Mouse (Mus musculus) left cerebral cortex, postnatal 25 days (tissue): Measurements from ENCODE around the gene Pde4dip. TPM values are rescaled to one million over a fixed set of nuclear protein-coding genes. Genes with fewer than 3 reads are reported as not detected.

ENCODE experiments used
- DNase-seq, 2 experiments: peaks; one replicate each; pipeline ENCODE4 v3.0.0; 2022; ENCODE audit warnings: low spot score in 2 of 2, mixed read lengths in 1 of 2
- intact Hi-C: fragments of 180-260 bp; cut with DNase I; formaldehyde crosslinking; loops from one replicate; pipeline ENCODE4 v1.15.1; 2025
- total RNA-seq, 2 experiments: library from RNA; stranded (reverse); gene quantifications; 2 replicates each; pipeline ENCODE4 v1.2.3; 2021

The Pde4dip gene
- total RNA-seq, 2 experiments from 2014 or later: 246 to 251 TPM

GRCm38 (mm10) chr3:97818383-97818982 is 70.0 kb downstream of the Pde4dip start:
- intact Hi-C loops: no loop called here
- no peak for DNase-seq

DNA sequence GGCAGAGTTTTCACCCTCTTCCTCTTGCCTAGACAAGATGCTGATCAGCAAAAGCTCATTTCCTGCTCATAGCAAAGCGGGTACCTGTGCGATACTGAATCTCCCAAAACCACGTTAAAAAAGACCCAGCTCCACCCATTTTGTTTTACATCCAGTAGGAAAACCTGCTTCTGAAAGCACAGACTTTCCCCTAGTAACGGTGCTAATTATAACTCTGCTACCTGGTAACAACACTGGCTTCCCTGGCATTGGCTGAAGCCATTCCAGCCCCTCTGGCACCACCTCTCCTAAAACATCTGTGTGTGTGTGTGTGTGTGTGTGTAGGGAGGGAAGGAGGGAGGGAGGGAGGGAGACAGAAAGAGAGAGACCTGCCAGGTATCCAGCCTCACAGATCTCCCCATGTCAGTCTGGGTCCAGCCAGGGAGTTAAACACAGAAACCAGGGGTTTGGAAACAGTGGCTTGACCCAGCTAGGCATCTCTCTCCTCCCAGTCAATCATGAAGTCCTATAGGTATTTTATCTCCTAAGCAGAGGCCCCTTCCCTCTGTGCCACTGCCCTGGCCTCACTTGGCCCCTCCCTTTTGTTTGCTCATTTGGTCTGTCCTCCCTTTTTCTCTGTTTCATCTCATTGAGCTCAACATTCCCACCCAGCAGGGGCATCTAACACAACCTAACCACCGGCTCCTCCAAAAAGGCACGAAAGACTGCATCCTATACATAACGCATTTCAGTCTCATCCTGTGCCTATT is 76.7 kb downstream of the Pde4dip start:
- DNase-seq: peak; percentile 46 to 77
- intact Hi-C loops: no loop called here

GRCm38 (mm10) chr3:97811158-97811557 is 77.3 kb downstream of the Pde4dip start:
- no peak for DNase-seq
- intact Hi-C loops: no loop called here

- DNase-seq: no peak
- intact Hi-C loops: no loop called here
Measured at GRCm38 (mm10) chr3:97810334-97810733, 78.2 kb downstream of the Pde4dip start.

DNA sequence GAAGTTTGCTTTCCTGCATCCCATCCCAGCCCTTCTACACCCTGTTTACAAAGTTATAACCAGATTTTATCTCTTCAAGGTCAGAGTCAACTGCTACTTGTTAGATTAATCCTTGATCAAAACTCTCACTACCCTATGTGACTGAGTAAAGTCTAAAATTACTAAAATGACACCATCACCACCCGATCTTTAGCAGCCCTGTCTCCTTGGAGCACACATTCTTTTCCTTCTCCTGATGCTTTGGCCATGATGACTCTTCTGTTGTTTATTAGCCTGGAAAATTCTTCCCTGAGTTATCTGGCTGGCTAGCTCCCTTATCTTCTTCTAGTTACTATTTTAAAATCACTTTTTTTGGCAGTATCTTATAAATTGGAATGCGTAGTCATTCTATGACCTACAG is 82.9 kb downstream of the Pde4dip start:
- intact Hi-C loops: no loop called here
- no peak for DNase-seq

- intact Hi-C loops: no loop called here
- no peak for DNase-seq
Measured at GRCm38 (mm10) chr3:97803675-97804074, 84.8 kb downstream of the Pde4dip start.

- intact Hi-C loops: no loop called here
Measured at GRCm38 (mm10) chr3:97802927-97803326, 85.6 kb downstream of the Pde4dip start.

GRCm38 (mm10) chr3:97802297-97802696 is 86.2 kb downstream of the Pde4dip start:
- intact Hi-C loops: no loop called here
- DNase-seq: no peak

More at GRCm38 (mm10) chr3:97802927-97803326, 85.6 kb downstream of the Pde4dip start:
- no peak for DNase-seq

- intact Hi-C loops: no loop called here
- no peak for DNase-seq
Measured at GRCm38 (mm10) chr3:97801178-97801699, 87.3 kb downstream of the Pde4dip start.

GRCm38 (mm10) chr3:97800657-97801056 is 87.8 kb downstream of the Pde4dip start:
- peak in 1 of 2 experiments; percentile 28 for DNase-seq
- intact Hi-C loops: no loop called here

- intact Hi-C loops: no loop called here
- no peak for DNase-seq
Measured at GRCm38 (mm10) chr3:97800004-97800403, 88.5 kb downstream of the Pde4dip start.

GRCm38 (mm10) chr3:97799267-97799666 is 89.2 kb downstream of the Pde4dip start:
- intact Hi-C loops: no loop called here
- DNase-seq: no peak

DNA sequence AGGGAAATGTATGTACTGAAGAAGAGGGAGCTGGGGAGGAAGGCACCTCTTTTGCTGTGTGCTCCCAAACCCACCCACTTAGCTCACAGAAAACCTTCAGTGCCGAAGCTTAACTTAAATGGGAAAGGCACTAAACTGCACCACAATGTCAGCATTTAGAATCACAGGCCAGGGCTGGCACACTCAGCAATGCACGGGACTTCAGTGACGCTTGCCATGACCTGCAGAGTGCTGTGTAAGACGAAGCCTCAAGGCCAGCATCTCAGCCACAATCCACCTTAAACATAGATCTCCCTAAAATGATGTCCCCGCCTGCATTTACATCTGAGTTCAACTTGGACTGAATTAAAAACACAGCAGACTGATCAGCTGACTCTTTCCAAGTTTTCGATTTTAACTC is 91.1 kb downstream of the Pde4dip start:
- intact Hi-C loops: no loop called here
- no peak for DNase-seq

DNA sequence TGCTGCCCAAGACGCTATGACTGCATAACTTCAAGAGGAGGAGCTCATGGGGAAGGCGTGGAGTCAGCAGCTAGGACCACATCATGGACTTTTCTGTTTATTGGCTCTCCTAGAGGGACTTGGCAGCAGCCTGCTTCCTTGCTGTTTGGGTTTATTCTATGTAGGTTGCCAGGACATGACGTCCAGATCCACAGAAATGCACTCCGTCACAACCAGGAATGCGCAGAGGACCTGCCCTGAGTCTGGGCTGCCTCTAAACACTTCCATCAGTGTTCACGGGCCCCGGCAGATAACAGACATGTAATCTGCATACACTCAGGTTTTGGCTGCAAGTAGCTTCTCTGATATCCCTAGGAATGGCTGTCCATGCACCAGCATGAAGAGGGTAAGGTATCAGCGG is 94.5 kb downstream of the Pde4dip start:
- DNase-seq: no peak
- intact Hi-C loops: no loop called here

DNA sequence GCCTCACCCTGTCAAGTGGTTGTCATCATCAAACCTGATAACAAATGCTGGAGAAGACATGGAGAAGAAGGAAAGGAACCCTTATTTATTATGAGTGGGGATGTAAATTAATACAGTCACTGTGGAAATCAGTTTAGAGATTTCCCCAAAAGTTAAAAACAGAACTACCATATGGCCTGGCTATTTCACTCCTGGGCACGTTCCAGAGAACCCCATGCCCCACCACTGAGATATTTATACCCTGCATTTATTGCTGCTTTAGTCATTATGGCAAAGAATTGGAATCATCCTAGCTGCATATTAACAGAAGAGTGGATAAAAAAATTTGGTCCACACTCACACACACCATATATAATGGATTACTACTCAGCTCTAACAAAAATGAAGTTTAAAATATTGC is 98.4 kb downstream of the Pde4dip start:
- intact Hi-C loops: no loop called here
- no peak for DNase-seq

GRCm38 (mm10) chr3:97789317-97789716 is 99.2 kb downstream of the Pde4dip start:
- no peak for DNase-seq
- intact Hi-C loops: no loop called here

DNA sequence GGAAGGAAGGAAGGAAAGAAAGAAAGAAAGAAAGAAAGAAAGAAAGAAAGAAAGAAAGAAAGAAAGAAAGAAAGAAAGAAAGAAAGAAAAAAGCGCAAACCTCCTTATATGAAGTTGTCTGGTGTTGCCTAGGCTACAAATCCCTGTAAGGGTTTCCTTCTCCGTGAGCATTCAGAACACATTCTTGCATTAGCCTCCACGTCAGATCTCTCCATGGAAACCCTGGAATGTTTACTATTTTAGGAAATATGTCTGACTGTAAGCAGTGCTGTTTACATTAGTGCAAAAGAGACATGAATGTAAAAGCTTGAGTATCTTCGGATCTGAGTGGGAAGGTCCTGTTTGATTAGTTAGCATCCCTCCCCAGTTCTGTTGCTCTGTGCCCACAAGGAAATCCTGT is 112.3 kb downstream of the Pde4dip start:
- DNase-seq: peak in 1 of 2 experiments; percentile 68
- intact Hi-C loops: no loop called here

- intact Hi-C loops: no loop called here
Measured at GRCm38 (mm10) chr3:97775742-97776141, 112.8 kb downstream of the Pde4dip start.

GRCm38 (mm10) chr3:97774861-97775260 is 113.6 kb downstream of the Pde4dip start:
- intact Hi-C loops: no loop called here
- no peak for DNase-seq

More at GRCm38 (mm10) chr3:97775742-97776141, 112.8 kb downstream of the Pde4dip start:
- no peak for DNase-seq

- intact Hi-C loops: loop anchor here (5.0 kb wide), 2 partner anchors 99 to 119 kb away; partner anchors contain the start of gene Pde4dip
Measured at GRCm38 (mm10) chr3:97767771-97768762, 120.4 kb downstream of the Pde4dip start.

More at GRCm38 (mm10) chr3:97767771-97768762, 120.4 kb downstream of the Pde4dip start:
- DNase-seq: peak; percentile 93 to 97
